Mouse (Mus musculus): ENCODE data around the gene Grin2b.

The Grin2b gene

GRCm38 (mm10) chr6:136173191-136173896 lies at the start of gene Grin2b:
Gene Grin2b (minus strand): TSS chr6:136173511.
- DNase-seq (ENCODE audit: low spot score), result no peak

GRCm38 (mm10) chr6:136221894-136222293 lies 48.6 kb upstream of the Grin2b start:
- DNase-seq (ENCODE audit: low spot score), result no peak

GRCm38 (mm10) chr6:136210442-136210841 lies 37.1 kb upstream of the Grin2b start:
- DNase-seq (ENCODE audit: low spot score), result no peak

GRCm38 (mm10) chr6:136199814-136200213 lies 26.5 kb upstream of the Grin2b start:
- no peak for DNase-seq (ENCODE audit: low spot score)

GRCm38 (mm10) chr6:136194616-136195015 lies 21.3 kb upstream of the Grin2b start:
- no peak for DNase-seq (ENCODE audit: low spot score)

GRCm38 (mm10) chr6:136178066-136178465 lies 4.8 kb upstream of the Grin2b start:
- DNase-seq (ENCODE audit: low spot score), result peak; percentile 14

- DNase-seq (ENCODE audit: low spot score), result no peak
Measured at GRCm38 (mm10) chr6:136172801-136173190, 515 bp downstream of the Grin2b start.

GRCm38 (mm10) chr6:136172172-136172651 lies 1.1 kb downstream of the Grin2b start:
- DNase-seq (ENCODE audit: low spot score), result no peak

GRCm38 (mm10) chr6:136171343-136171742 lies 2.0 kb downstream of the Grin2b start:
- DNase-seq (ENCODE audit: low spot score), result no peak

- DNase-seq (ENCODE audit: low spot score), result no peak
Measured at GRCm38 (mm10) chr6:136170381-136170780, 2.9 kb downstream of the Grin2b start.

- DNase-seq (ENCODE audit: low spot score), result no peak
Measured at GRCm38 (mm10) chr6:136167361-136167760, 6.0 kb downstream of the Grin2b start.

- DNase-seq (ENCODE audit: low spot score), result no peak
Measured at GRCm38 (mm10) chr6:136165443-136166077, 7.8 kb downstream of the Grin2b start.

GRCm38 (mm10) chr6:136162090-136162489 lies 11.2 kb downstream of the Grin2b start:
- no peak for DNase-seq (ENCODE audit: low spot score)

- DNase-seq (ENCODE audit: low spot score), result no peak
Measured at GRCm38 (mm10) chr6:136153444-136153843, 19.9 kb downstream of the Grin2b start.

GRCm38 (mm10) chr6:136150064-136150463 lies 23.2 kb downstream of the Grin2b start:
- DNase-seq (ENCODE audit: low spot score), result no peak

GRCm38 (mm10) chr6:136139967-136140366 lies 33.3 kb downstream of the Grin2b start:
- DNase-seq (ENCODE audit: low spot score), result no peak

- DNase-seq (ENCODE audit: low spot score), result no peak
Measured at GRCm38 (mm10) chr6:136130456-136130855, 42.9 kb downstream of the Grin2b start.

GRCm38 (mm10) chr6:136122593-136122992 lies 50.7 kb downstream of the Grin2b start:
- no peak for DNase-seq (ENCODE audit: low spot score)

GRCm38 (mm10) chr6:136117390-136117789 lies 55.9 kb downstream of the Grin2b start:
- DNase-seq (ENCODE audit: low spot score), result no peak

GRCm38 (mm10) chr6:136113639-136114410 lies 59.5 kb downstream of the Grin2b start:
- DNase-seq (ENCODE audit: low spot score), result no peak

GRCm38 (mm10) chr6:136109172-136109571 lies 64.1 kb downstream of the Grin2b start:
- no peak for DNase-seq (ENCODE audit: low spot score)

- DNase-seq (ENCODE audit: low spot score), result no peak
Measured at GRCm38 (mm10) chr6:136108466-136108865, 64.8 kb downstream of the Grin2b start.

GRCm38 (mm10) chr6:136105221-136105620 lies 68.1 kb downstream of the Grin2b start:
- DNase-seq (ENCODE audit: low spot score), result no peak

Measured in testis, postnatal 14 days (tissue).